Mouse (Mus musculus) gastrocnemius, adult 18-20 months (tissue): ENCODE results near the gene Fcrl6. TPM values are rescaled to one million over a fixed set of nuclear protein-coding genes. Genes with fewer than 3 reads are reported as not detected.

Source experiments
- DNase-seq: peaks from one replicate; pipeline ENCODE4 v3.0.0; 2021; ENCODE audit warnings: low spot score
- long read RNA-seq, 2 experiments: library from polyadenylated mRNA; stranded (forward); transcript quantifications; one replicate each; pipeline ENCODE4 v2.0.0; 2021
- total RNA-seq, 2 experiments: library from RNA; stranded (reverse); gene quantifications; 2 replicates each; pipeline ENCODE4 v1.2.3; 2021

The Fcrl6 gene
- total RNA-seq: not detected
- long read RNA-seq, experiment 1: 0 reads
- long read RNA-seq, experiment 2: 0 reads

GRCm38 (mm10) chr1:172602326-172602725 lies at the start of gene Fcrl6:
Gene Fcrl6 (minus strand): TSS chr1:172602551.
- no peak for DNase-seq

GRCm38 (mm10) chr1:172651288-172651987 lies 49.1 kb upstream of the Fcrl6 start:
- DNase-seq: no peak

- peak; percentile 54 for DNase-seq
Observed at GRCm38 (mm10) chr1:172650519-172651287, 48.4 kb upstream of the Fcrl6 start.

GRCm38 (mm10) chr1:172649396-172649795 lies 47.0 kb upstream of the Fcrl6 start:
- no peak for DNase-seq

- DNase-seq: peak; percentile 26
Observed at GRCm38 (mm10) chr1:172647236-172647635, 44.9 kb upstream of the Fcrl6 start.

- DNase-seq: no peak
Observed at GRCm38 (mm10) chr1:172638781-172639180, 36.4 kb upstream of the Fcrl6 start.

- no peak for DNase-seq
Observed at GRCm38 (mm10) chr1:172637801-172638200, 35.5 kb upstream of the Fcrl6 start.

- DNase-seq: no peak
Observed at GRCm38 (mm10) chr1:172636266-172636665, 33.9 kb upstream of the Fcrl6 start.

GRCm38 (mm10) chr1:172635258-172635657 lies 32.9 kb upstream of the Fcrl6 start:
- DNase-seq: no peak

- no peak for DNase-seq
Observed at GRCm38 (mm10) chr1:172634136-172634535, 31.8 kb upstream of the Fcrl6 start.

GRCm38 (mm10) chr1:172632451-172633326 lies 30.3 kb upstream of the Fcrl6 start, which contains the start of gene Dusp23:
Gene Dusp23 (minus strand): TSS chr1:172632962.
- peak; percentile 99 for DNase-seq

- no peak for DNase-seq
Observed at GRCm38 (mm10) chr1:172631721-172632120, 29.4 kb upstream of the Fcrl6 start.

- DNase-seq: no peak
Observed at GRCm38 (mm10) chr1:172629831-172630230, 27.5 kb upstream of the Fcrl6 start.

GRCm38 (mm10) chr1:172626306-172626705 lies 24.0 kb upstream of the Fcrl6 start:
- no peak for DNase-seq

GRCm38 (mm10) chr1:172624081-172624480 lies 21.7 kb upstream of the Fcrl6 start:
- DNase-seq: no peak

GRCm38 (mm10) chr1:172623599-172623998 lies 21.2 kb upstream of the Fcrl6 start:
- no peak for DNase-seq

- DNase-seq: peak; percentile 72
Observed at GRCm38 (mm10) chr1:172619235-172619634, 16.9 kb upstream of the Fcrl6 start.

GRCm38 (mm10) chr1:172618141-172618540 lies 15.8 kb upstream of the Fcrl6 start:
- DNase-seq: no peak

GRCm38 (mm10) chr1:172617365-172618076 lies 15.2 kb upstream of the Fcrl6 start:
- no peak for DNase-seq

- no peak for DNase-seq
Observed at GRCm38 (mm10) chr1:172616537-172617300, 14.4 kb upstream of the Fcrl6 start.
